10 mouse cellular contexts compared by ENCODE assay signal in the genomic region with DNA sequence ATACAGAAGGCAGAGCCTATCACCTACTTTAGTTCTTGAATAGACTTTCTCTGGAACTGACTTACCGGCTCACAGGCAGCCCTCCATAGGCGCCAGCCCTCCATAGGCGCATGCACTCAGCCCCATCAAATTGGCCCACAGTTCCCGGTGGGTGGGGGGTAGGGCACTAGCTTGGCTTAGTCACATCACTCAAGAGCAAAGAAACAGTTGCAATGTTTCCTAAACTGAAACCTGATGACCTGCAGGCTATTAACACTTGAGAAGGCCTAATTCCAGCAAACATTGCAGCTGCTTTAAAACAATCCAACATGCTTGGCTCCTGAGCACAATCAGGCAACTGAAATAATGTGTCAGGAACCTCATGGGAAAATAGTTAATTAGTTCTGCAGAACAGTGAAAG. TPM values are rescaled to one million over a fixed set of nuclear protein-coding genes. Genes with fewer than 3 reads are reported as not detected.
DNase-seq lines count a peak whose midpoint lies in the region; ATAC-seq and TF ChIP-seq lines count a peak whose summit lies in the region.
"Had no signal": no experiment of that assay in that cellular context is flagged by ENCODE, and none has a peak within 500 bp of the region (broad histone marks: within the 10 kb centered on the region; RNA-seq: fewer than 3 reads in every experiment).

No protein-coding gene starts in this region.

- H3K4me3 ChIP-seq in hindbrain, embryonic 15.5 days, result no peak overlapping the region
- H3K4me3 ChIP-seq in hindbrain, embryonic 11.5 days (ENCODE audit: low read depth, low read length), result no peak overlapping the region
- H3K4me3 ChIP-seq in G1E (ENCODE audit: low read depth, low read length), result peak overlapping the region; percentile 18; the same call in 1 of the 2 replicates
- no peak overlapping the region for H3K4me3 ChIP-seq in embryonic facial prominence, embryonic 11.5 days (ENCODE audit: low read depth, low read length)
- no peak overlapping the region for H3K4me3 ChIP-seq in limb, embryonic 13.5 days
- no peak overlapping the region for H3K4me3 ChIP-seq in forebrain, embryonic 12.5 days (replicated peaks)
- H3K4me3 ChIP-seq in midbrain, embryonic 15.5 days, result no peak overlapping the region
- H3K4me3 ChIP-seq: erythroblast, embryonic 14.5 days; neural tube, embryonic 13.5 days had no signal

- ATAC-seq in hindbrain, embryonic 15.5 days (ENCODE audit: low FRiP score, low read depth), result peak; percentile 42; the same call in 1 of the 2 replicates
- no peak for ATAC-seq in hindbrain, embryonic 11.5 days (ENCODE audit: low FRiP score)
- ATAC-seq in G1E (ENCODE audit: extremely low read depth, insufficient number of reproducible peaks, low FRiP score, poor library complexity, severe bottlenecking), result no peak
- ATAC-seq in embryonic facial prominence, embryonic 11.5 days (replicated peaks; ENCODE audit: insufficient number of reproducible peaks, low FRiP score, low TSS enrichment, low read depth), result 0 out of 2 replicates have a peak, but pooled peaks have one; percentile 27
- peak; percentile 76; the same call in 1 of the 2 replicates for ATAC-seq in limb, embryonic 13.5 days (ENCODE audit: low FRiP score, low read depth)
- no peak for ATAC-seq in forebrain, embryonic 12.5 days (ENCODE audit: low FRiP score)
- no peak for ATAC-seq in midbrain, embryonic 15.5 days (replicated peaks)

- no peak for DNase-seq in hindbrain, embryonic 11.5 days (ENCODE audit: low spot score)
- DNase-seq in G1E (ENCODE audit: low spot score), result no peak
- peak; percentile 62 for DNase-seq in embryonic facial prominence, embryonic 11.5 days (ENCODE audit: low spot score)
- no peak for DNase-seq in adrenal gland, postnatal 10 days

- TF ChIP-seq CTCF in G1E (IDR thresholded peaks at IDR 0.05; ENCODE audit: low read depth, low read length), result no peak

- no peaks in the 10 kb centered on the region for H3K36me3 ChIP-seq in hindbrain, embryonic 15.5 days
- no peaks in the 10 kb centered on the region for H3K36me3 ChIP-seq in hindbrain, embryonic 11.5 days (ENCODE audit: control insufficient read depth, insufficient read depth, low read length)
- H3K36me3 ChIP-seq in G1E (replicated peaks), result peaks cover 88% of the 10 kb centered on the region
- H3K36me3 ChIP-seq in embryonic facial prominence, embryonic 11.5 days (replicated peaks; ENCODE audit: control insufficient read depth, insufficient read depth, low read depth, low read length), result no peaks in the 10 kb centered on the region; the same call in 1 of the 2 replicates
- peaks cover 28% of the 10 kb centered on the region for H3K36me3 ChIP-seq in limb, embryonic 13.5 days
- peaks cover 8% of the 10 kb centered on the region; the same call in 1 of the 2 replicates for H3K36me3 ChIP-seq in forebrain, embryonic 12.5 days (replicated peaks)
- no peaks in the 10 kb centered on the region for H3K36me3 ChIP-seq in midbrain, embryonic 15.5 days (replicated peaks)

- peaks cover 28% of the 10 kb centered on the region for H3K4me1 ChIP-seq in hindbrain, embryonic 15.5 days (replicated peaks)
- H3K4me1 ChIP-seq in hindbrain, embryonic 11.5 days (replicated peaks; ENCODE audit: control insufficient read depth, insufficient read depth, low read length), result 0 out of 2 replicates have a peak, but pooled peaks cover 3% of the 10 kb centered on the region
- H3K4me1 ChIP-seq in G1E (ENCODE audit: insufficient read depth, low read depth, low read length), result peaks cover 92% of the 10 kb centered on the region
- peaks cover 17% of the 10 kb centered on the region for H3K4me1 ChIP-seq in embryonic facial prominence, embryonic 11.5 days (ENCODE audit: control insufficient read depth, insufficient read depth, low read length)
- peaks cover 86% of the 10 kb centered on the region for H3K4me1 ChIP-seq in limb, embryonic 13.5 days
- H3K4me1 ChIP-seq in forebrain, embryonic 12.5 days, result peaks cover 19% of the 10 kb centered on the region; the same call in 1 of the 2 replicates
- H3K4me1 ChIP-seq in midbrain, embryonic 15.5 days, result 0 out of 2 replicates have a peak, but pooled peaks cover 4% of the 10 kb centered on the region

- WGBS in hindbrain, embryonic 15.5 days, result 40% methylated on average over 4 of the region's 4 CpGs
- WGBS in hindbrain, embryonic 11.5 days, result 36% methylated on average over 4 of the region's 4 CpGs
- 25% methylated on average over 4 of the region's 4 CpGs for WGBS in embryonic facial prominence, embryonic 11.5 days
- WGBS in limb, embryonic 13.5 days, result 8% methylated on average over 4 of the region's 4 CpGs
- WGBS in forebrain, embryonic 12.5 days, result 46% methylated on average over 4 of the region's 4 CpGs
- 56% methylated on average over 4 of the region's 4 CpGs for WGBS in midbrain, embryonic 15.5 days

- no peaks in the 10 kb centered on the region for H3K9me3 ChIP-seq in hindbrain, embryonic 15.5 days
- no peaks in the 10 kb centered on the region for H3K9me3 ChIP-seq in hindbrain, embryonic 11.5 days (ENCODE audit: control insufficient read depth, low read length)
- H3K9me3 ChIP-seq in G1E (replicated peaks), result no peaks in the 10 kb centered on the region
- H3K9me3 ChIP-seq in embryonic facial prominence, embryonic 11.5 days (replicated peaks; ENCODE audit: control insufficient read depth, low read length), result no peaks in the 10 kb centered on the region
- H3K9me3 ChIP-seq in limb, embryonic 13.5 days, result no peaks in the 10 kb centered on the region
- no peaks in the 10 kb centered on the region for H3K9me3 ChIP-seq in forebrain, embryonic 12.5 days
- H3K9me3 ChIP-seq in midbrain, embryonic 15.5 days, result no peaks in the 10 kb centered on the region
- H3K9me3 ChIP-seq: neural tube, embryonic 13.5 days had no signal

- H3K27me3 ChIP-seq in hindbrain, embryonic 15.5 days, result no peaks in the 10 kb centered on the region
- H3K27me3 ChIP-seq in hindbrain, embryonic 11.5 days (ENCODE audit: control insufficient read depth, insufficient read depth, low read length), result no peaks in the 10 kb centered on the region
- no peaks in the 10 kb centered on the region for H3K27me3 ChIP-seq in G1E (ENCODE audit: insufficient read depth, low read length)
- H3K27me3 ChIP-seq in embryonic facial prominence, embryonic 11.5 days (ENCODE audit: control insufficient read depth, insufficient read depth, low read length), result no peaks in the 10 kb centered on the region
- H3K27me3 ChIP-seq in limb, embryonic 13.5 days, result no peaks in the 10 kb centered on the region
- H3K27me3 ChIP-seq in forebrain, embryonic 12.5 days, result no peaks in the 10 kb centered on the region
- no peaks in the 10 kb centered on the region for H3K27me3 ChIP-seq in midbrain, embryonic 15.5 days (replicated peaks)
- H3K27me3 ChIP-seq: neural tube, embryonic 13.5 days had no signal

- H3K4me2 ChIP-seq in hindbrain, embryonic 15.5 days, result no peak overlapping the region
- H3K4me2 ChIP-seq in hindbrain, embryonic 11.5 days (replicated peaks; ENCODE audit: low read depth, low read length), result no peak overlapping the region
- H3K4me2 ChIP-seq in embryonic facial prominence, embryonic 11.5 days (ENCODE audit: low read depth, low read length), result no peak overlapping the region
- peak overlapping the region; percentile 48 for H3K4me2 ChIP-seq in limb, embryonic 13.5 days (replicated peaks)
- H3K4me2 ChIP-seq in forebrain, embryonic 12.5 days, result no peak overlapping the region
- H3K4me2 ChIP-seq in midbrain, embryonic 15.5 days, result no peak overlapping the region
- H3K4me2 ChIP-seq: neural tube, embryonic 13.5 days had no signal

- H3K9ac ChIP-seq in hindbrain, embryonic 15.5 days, result no peak overlapping the region
- no peak overlapping the region for H3K9ac ChIP-seq in hindbrain, embryonic 11.5 days (ENCODE audit: low read depth, low read length)
- no peak overlapping the region for H3K9ac ChIP-seq in embryonic facial prominence, embryonic 11.5 days (replicated peaks; ENCODE audit: low read length)
- H3K9ac ChIP-seq in limb, embryonic 13.5 days, result 0 out of 2 replicates have a peak overlapping the region, but pooled peaks have one; percentile 15
- no peak overlapping the region for H3K9ac ChIP-seq in forebrain, embryonic 12.5 days
- no peak overlapping the region for H3K9ac ChIP-seq in midbrain, embryonic 15.5 days

- peak overlapping the region; percentile 18; the same call in 1 of the 2 replicates for H3K27ac ChIP-seq in hindbrain, embryonic 15.5 days (replicated peaks)
- H3K27ac ChIP-seq in hindbrain, embryonic 11.5 days (ENCODE audit: low read depth, low read length), result no peak overlapping the region
- H3K27ac ChIP-seq in embryonic facial prominence, embryonic 11.5 days (replicated peaks; ENCODE audit: low read depth, low read length), result peak overlapping the region; percentile 63; the same call in 1 of the 2 replicates
- peak overlapping the region; percentile 59 for H3K27ac ChIP-seq in limb, embryonic 13.5 days
- no peak overlapping the region for H3K27ac ChIP-seq in forebrain, embryonic 12.5 days
- no peak overlapping the region for H3K27ac ChIP-seq in midbrain, embryonic 15.5 days
- H3K27ac ChIP-seq: neural tube, embryonic 13.5 days had no signal

RNA-seq across cellular contexts. Expression of a gene that starts 18.2 kb away (rescaled TPM):
- 9.1 and 10.2 TPM in 2 replicates for polyA plus RNA-seq in hindbrain, embryonic 15.5 days (2015; fragmentation: Nextera tagmentation; extraction: Ambion mirVana)
- 16.9 and 18.7 TPM in 2 replicates for polyA plus RNA-seq in hindbrain, embryonic 11.5 days (2014; fragmentation: Nextera tagmentation; extraction: Ambion mirVana)
- 69.9 and 74.3 TPM in 2 replicates for total RNA-seq in G1E (2014; fragmentation: Nextera tagmentation)
- total RNA-seq in G1E (2017), result 73.1 and 75.5 TPM in 2 replicates
- polyA plus RNA-seq in G1E (2012), result 15.8 and 20.3 TPM in 2 replicates
- polyA plus RNA-seq in embryonic facial prominence, embryonic 11.5 days (2014; fragmentation: Nextera tagmentation; extraction: Ambion mirVana), result 19.4 and 19.6 TPM in 2 replicates
- polyA plus RNA-seq in limb, embryonic 13.5 days (2015; fragmentation: Nextera tagmentation; extraction: Ambion mirVana), result 48.7 and 51.5 TPM in 2 replicates
- 10 to 100 TPM; 60.7 to 77.0 TPM for total RNA-seq in adrenal gland, postnatal 10 days (2021)
- polyA plus RNA-seq in forebrain, embryonic 12.5 days (2016; fragmentation: Nextera tagmentation; extraction: Ambion mirVana), result 22.7 TPM in 2 replicates
- 10.8 and 11.2 TPM in 2 replicates for polyA plus RNA-seq in midbrain, embryonic 15.5 days (2015; fragmentation: Nextera tagmentation; extraction: Ambion mirVana)

Comparison
In these comparisons a context has a peak if more than half of its experiments do, and no peak if none do; other contexts are left out.
1. ATAC-seq: peak in hindbrain, embryonic 15.5 days (single experiment), embryonic facial prominence, embryonic 11.5 days (single experiment) and limb, embryonic 13.5 days (single experiment); none in hindbrain, embryonic 11.5 days (single experiment), G1E (single experiment), forebrain, embryonic 12.5 days (single experiment) and midbrain, embryonic 15.5 days (single experiment).
2. H3K27ac ChIP-seq: peak in hindbrain, embryonic 15.5 days (single experiment), embryonic facial prominence, embryonic 11.5 days (single experiment) and limb, embryonic 13.5 days (single experiment); none in hindbrain, embryonic 11.5 days (single experiment), forebrain, embryonic 12.5 days (single experiment) and midbrain, embryonic 15.5 days (single experiment).